Mouse (Mus musculus) layer of hippocampus, adult 8-10 months (tissue): ENCODE data around the gene Hypk. TPM values are rescaled to one million over a fixed set of nuclear protein-coding genes. Genes with fewer than 3 reads are reported as not detected.
"Not testable (repeated sequence)": the region's sequence is repeated elsewhere in the genome, so short reads cannot be mapped to it uniquely, and the experiment has no call there.

Experiments used
- DNase-seq, 2 experiments: peaks; one replicate each; pipeline ENCODE4 v3.0.0; 2022; ENCODE audit warnings: low spot score in 2 of 2
- microRNA-seq, 2 experiments: library from miRNA; unstranded; fragments of <30 nt; microRNA quantifications; one replicate each; pipeline ENCODE4 v1.2.0; 2022
- total RNA-seq, 4 experiments: library from RNA; stranded (reverse); gene quantifications; 2 replicates each; pipeline ENCODE4 v1.2.4; 2022

The Hypk gene
- total RNA-seq, 4 experiments from 2014 or later = 16.2 to 22.7 (median 17.0) TPM

- DNase-seq = not testable (repeated sequence)
These were observed 48.5 kb downstream of the Hypk start for GRCm38 (mm10) chr2:121501550-121501949.

DNA sequence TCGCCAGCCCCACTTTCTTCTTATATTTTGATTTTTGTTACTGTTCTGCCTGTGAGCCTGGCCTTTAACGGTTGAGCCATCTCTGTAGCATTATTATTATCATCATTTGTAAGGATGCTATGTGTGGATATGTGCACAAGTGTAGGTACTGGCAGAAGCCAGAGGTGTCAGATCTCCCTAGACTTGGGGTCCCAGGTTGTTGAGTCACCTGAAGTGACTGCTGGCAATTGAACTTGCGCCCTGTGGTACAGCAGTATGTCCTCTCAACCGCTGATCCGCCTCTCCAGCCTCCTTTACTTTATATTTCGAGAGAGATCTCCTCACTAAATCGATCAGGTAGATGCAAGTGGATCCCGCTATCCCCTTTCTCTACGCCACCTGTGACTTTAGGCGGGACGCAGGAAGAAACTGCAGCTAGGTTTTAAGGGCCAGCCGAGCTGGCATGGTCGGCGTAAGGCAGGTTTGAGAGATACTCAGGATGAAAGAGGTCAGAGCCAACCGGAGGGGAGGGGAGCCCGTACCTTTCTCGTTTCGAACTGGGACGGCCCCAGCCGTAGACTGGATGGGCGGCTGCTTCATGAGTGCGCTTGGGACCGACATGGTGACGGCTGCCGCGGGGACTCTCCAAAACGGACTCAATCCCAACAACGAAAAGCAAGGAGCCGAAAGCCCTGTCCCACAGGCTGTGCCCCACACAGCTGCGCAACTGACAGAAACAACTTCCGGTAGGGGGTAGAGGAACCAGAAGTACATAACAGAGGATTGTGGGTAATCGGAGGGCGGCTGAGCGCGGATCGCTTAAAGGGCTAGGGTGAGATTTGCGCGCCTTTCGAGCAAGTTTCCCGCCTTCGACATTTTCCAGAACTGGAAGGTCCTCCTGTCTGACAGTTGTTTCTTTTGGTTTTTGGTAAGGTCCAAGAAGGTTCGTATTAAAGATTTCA is 53.1 kb downstream of the Hypk start, which contains the start of the genes Mfap1a and Wdr76:
TSS of gene Mfap1a (minus strand) at position 724 of the 941 bp plus-strand sequence.
TSS of gene Wdr76 (plus strand) at position 782 of the 941 bp plus-strand sequence.
- DNase-seq = peak; percentile 79 to 80

- DNase-seq = no peak
These were observed 54.3 kb downstream of the Hypk start for GRCm38 (mm10) chr2:121507173-121507950.

GRCm38 (mm10) chr2:121507951-121508330 is 54.9 kb downstream of the Hypk start:
- no peak for DNase-seq

Small RNAs within 50 kb of the gene (microRNA-seq; reads per million reads assigned to microRNA genes)
- 0 to 0.96 reads per million in 2 experiments for gene Gm22953

Other genes starting within 250 kb of the Hypk start
- gene Trp53bp1, start 181.9 kb upstream of the Hypk start, total RNA-seq = 100 to 1,000 TPM; 144 to 183 (median 161) TPM
- gene Map1a, start 163.7 kb upstream of the Hypk start, total RNA-seq = 100 to 1,000 TPM; 585 to 644 (median 617) TPM
- 100 to 1,000 TPM; 100 to 132 (median 118) TPM for gene Ppip5k1, start 97.9 kb upstream of the Hypk start, total RNA-seq
- 100 to 1,000 TPM; 386 to 462 (median 428) TPM for gene Ckmt1, start 95.6 kb upstream of the Hypk start, total RNA-seq
- gene Strc, start 66.1 kb upstream of the Hypk start, total RNA-seq = 1 to 10 TPM in 1 of 4 experiments, under 1 TPM in 3; 0.56 to 1.0 (median 0.75) TPM
- 100 to 1,000 TPM; 168 to 236 (median 196) TPM for gene Pdia3, start 39.5 kb upstream of the Hypk start, total RNA-seq
- gene Catsper2, start 39.5 kb upstream of the Hypk start, total RNA-seq = 1 to 10 TPM; 4.5 to 6.9 (median 5.3) TPM
- not detected for gene Ell3, start 9.0 kb upstream of the Hypk start, total RNA-seq
- gene Serf2, start 4.1 kb upstream of the Hypk start, total RNA-seq = 100 to 1,000 TPM; 111 to 162 (median 132) TPM
- under 1 TPM in 3 of 4 experiments, not detected in 1; 0.25 to 0.74 (median 0.36) TPM for gene Serinc4, start 3.5 kb downstream of the Hypk start, total RNA-seq
- 10 to 100 TPM; 40.8 to 46.2 (median 43.9) TPM for gene Mfap1b, start 20.8 kb downstream of the Hypk start, total RNA-seq
- gene Mfap1a, start 53.4 kb downstream of the Hypk start, total RNA-seq = 10 to 100 TPM; 29.3 to 31.4 (median 30.5) TPM
- gene Wdr76, start 53.4 kb downstream of the Hypk start, total RNA-seq = 1 to 10 TPM; 3.0 to 4.5 (median 3.7) TPM